Mouse (Mus musculus) limb, embryonic 12.5 days (tissue): ENCODE measurements around the gene Snrpd2. TPM values are rescaled to one million over a fixed set of nuclear protein-coding genes. Genes with fewer than 3 reads are reported as not detected.

ENCODE experiments used
- ATAC-seq: fragments of 200-750 bp; cut with Nextera tagmentation; 2 replicates; pipeline ENCODE4 v1.8.0; 2017; ENCODE audit warnings: low read depth, moderate TSS enrichment; ENCODE audit not compliant: insufficient number of reproducible peaks, insufficient read depth, low FRiP score, low TSS enrichment
- H3K27ac ChIP-seq: fragments of 300-500 bp; sonication (generic); 2 replicates; pipeline ENCODE4 v1.5.1; 2016; ENCODE audit warnings: mild to moderate bottlenecking, moderate library complexity
- H3K27me3 ChIP-seq: fragments of 300-500 bp; sonication (generic); 2 replicates; pipeline ENCODE4 v1.6.1; 2016; ENCODE audit warnings: mild to moderate bottlenecking, moderate library complexity
- H3K36me3 ChIP-seq: fragments of 300-500 bp; sonication (generic); 2 replicates; pipeline ENCODE4 v1.6.1; 2016; ENCODE audit warnings: mild to moderate bottlenecking, moderate library complexity
- H3K4me1 ChIP-seq: fragments of 300-500 bp; sonication (generic); replicated peaks from 2 replicates; pipeline ENCODE4 v1.6.1; 2016
- H3K4me2 ChIP-seq: fragments of 300-500 bp; sonication (generic); 2 replicates; pipeline ENCODE4 v1.6.1; 2016; ENCODE audit warnings: mild to moderate bottlenecking, moderate library complexity
- H3K4me3 ChIP-seq: fragments of 300-500 bp; sonication (generic); replicated peaks from 2 replicates; pipeline ENCODE4 v1.5.1; 2016; ENCODE audit warnings: mild to moderate bottlenecking
- H3K9ac ChIP-seq: fragments of 300-500 bp; sonication (generic); replicated peaks from 2 replicates; pipeline ENCODE4 v1.6.1; 2016; ENCODE audit warnings: mild to moderate bottlenecking, moderate library complexity
- H3K9me3 ChIP-seq: fragments of 300-500 bp; sonication (generic); 2 replicates; pipeline ENCODE4 v1.6.1; 2016; ENCODE audit warnings: mild to moderate bottlenecking, moderate library complexity
- WGBS: fragments of 180-500 bp; shearing (Covaris S2); methylation state at CpG from one replicate; pipeline ENCODE4 v1.1.7; 2016; 5-methylcytosine and 5-hydroxymethylcytosine counted together
- polyA plus RNA-seq: library from polyadenylated mRNA; unstranded; fragments of >200 nt; fragmentation: Nextera tagmentation; extraction: Ambion mirVana; gene quantifications from 2 replicates; pipeline ENCODE4 v1.2.1, GENCODE M21; 2016

Gene Snrpd2
- polyA plus RNA-seq, 1 experiment from 2014 or later: 170 TPM

- peaks cover 32% of the 10 kb centered on the region for H3K4me1 ChIP-seq
- peaks cover 11% of the 10 kb centered on the region; the same call in 1 of the 2 replicates for H3K9me3 ChIP-seq
- no peak overlapping the region for H3K27ac ChIP-seq
- ATAC-seq: no peak
- 0 out of 2 replicates have a peak overlapping the region, but pooled peaks have one; percentile 34 for H3K9ac ChIP-seq
- WGBS: 7% methylated on average over 27 of the region's 27 CpGs
- peaks cover 66% of the 10 kb centered on the region for H3K27me3 ChIP-seq
- peak overlapping the region; percentile 33 for H3K4me3 ChIP-seq
- H3K36me3 ChIP-seq: peaks cover 3% of the 10 kb centered on the region; the same call in 1 of the 2 replicates
- H3K4me2 ChIP-seq: peak overlapping the region; percentile 56
These were observed 29.0 kb downstream of the Snrpd2 start for GRCm38 (mm10) chr7:19178443-19179092.

GRCm38 (mm10) chr7:19179173-19179572 is 29.7 kb downstream of the Snrpd2 start:
- H3K9ac ChIP-seq: 0 out of 2 replicates have a peak overlapping the region, but pooled peaks have one; percentile 34
- WGBS: under 1% methylated on average over 31 of the region's 32 CpGs
- H3K27me3 ChIP-seq: peaks cover 62% of the 10 kb centered on the region
- H3K36me3 ChIP-seq: peaks cover 9% of the 10 kb centered on the region; the same call in 1 of the 2 replicates
- peak overlapping the region; percentile 33 for H3K4me3 ChIP-seq
- ATAC-seq: no peak
- peak overlapping the region; percentile 56 for H3K4me2 ChIP-seq
- no peak overlapping the region for H3K27ac ChIP-seq
- H3K4me1 ChIP-seq: peaks cover 32% of the 10 kb centered on the region
- peaks cover 11% of the 10 kb centered on the region; the same call in 1 of the 2 replicates for H3K9me3 ChIP-seq

GRCm38 (mm10) chr7:19179936-19180335 is 30.4 kb downstream of the Snrpd2 start:
- 37% methylated on average over 6 of the region's 6 CpGs for WGBS
- H3K4me1 ChIP-seq: peaks cover 38% of the 10 kb centered on the region

GRCm38 (mm10) chr7:19180862-19181429 is 31.4 kb downstream of the Snrpd2 start:
- H3K27me3 ChIP-seq: peaks cover 48% of the 10 kb centered on the region
- H3K4me1 ChIP-seq: peaks cover 40% of the 10 kb centered on the region
- H3K4me3 ChIP-seq: peak overlapping the region; percentile 58
- peaks cover 18% of the 10 kb centered on the region; the same call in 1 of the 2 replicates for H3K36me3 ChIP-seq
- no peak for ATAC-seq
- peaks cover 6% of the 10 kb centered on the region; the same call in 1 of the 2 replicates for H3K9me3 ChIP-seq
- H3K27ac ChIP-seq: no peak overlapping the region
- H3K9ac ChIP-seq: peak overlapping the region; percentile 67
- H3K4me2 ChIP-seq: peak overlapping the region; percentile 83
- 1% methylated on average over 27 of the region's 27 CpGs for WGBS

More at GRCm38 (mm10) chr7:19179936-19180335, 30.4 kb downstream of the Snrpd2 start:
- Histone ChIP-seq H3K9ac (no peak overlapping the region), H3K36me3 (peaks cover 11% of the 10 kb centered on the region; the same call in 1 of the 2 replicates), H3K9me3 (peaks cover 11% of the 10 kb centered on the region; the same call in 1 of the 2 replicates), H3K4me2 (no peak overlapping the region; the same call in 1 of the 2 replicates), H3K27ac (no peak overlapping the region), H3K27me3 (peaks cover 56% of the 10 kb centered on the region), H3K4me3 (peak overlapping the region; percentile 33; the same call in 1 of the 2 replicates)
- ATAC-seq: no peak

GRCm38 (mm10) chr7:19184250-19184649 is 34.7 kb downstream of the Snrpd2 start:
- 83% methylated on average over 2 of the region's 2 CpGs for WGBS
- Histone ChIP-seq H3K4me1 (peaks cover 25% of the 10 kb centered on the region), H3K9ac (no peak overlapping the region), H3K4me3 (no peak overlapping the region), H3K4me2 (no peak overlapping the region), H3K27ac (peak overlapping the region; percentile 53; the same call in 1 of the 2 replicates), H3K9me3 (no peaks in the 10 kb centered on the region), H3K27me3 (peaks cover 15% of the 10 kb centered on the region), H3K36me3 (peaks cover 44% of the 10 kb centered on the region)
- ATAC-seq: no peak

DNA sequence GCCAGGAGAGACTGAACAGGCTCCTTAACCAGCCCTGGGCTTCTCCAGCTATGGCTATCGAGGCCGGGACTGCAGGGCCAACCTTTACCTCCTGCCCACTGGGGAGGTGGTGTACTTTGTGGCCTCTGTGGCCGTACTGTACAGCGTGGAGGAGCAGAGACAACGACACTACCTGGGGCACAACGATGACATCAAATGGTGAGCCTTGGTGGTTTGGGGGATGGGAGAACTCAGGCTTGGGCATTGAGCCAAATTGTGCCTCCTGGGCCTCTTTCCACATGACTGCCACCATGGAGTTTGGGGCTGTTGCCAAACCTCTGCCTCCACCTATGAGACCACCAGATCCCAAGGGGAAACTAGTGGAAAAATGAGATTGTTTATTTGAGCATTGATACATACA is 35.2 kb downstream of the Snrpd2 start:
- Histone ChIP-seq H3K9ac (no peak overlapping the region), H3K27ac (peak overlapping the region; percentile 53; the same call in 1 of the 2 replicates), H3K36me3 (peaks cover 45% of the 10 kb centered on the region), H3K4me1 (peaks cover 22% of the 10 kb centered on the region), H3K4me2 (no peak overlapping the region), H3K9me3 (no peaks in the 10 kb centered on the region), H3K4me3 (no peak overlapping the region), H3K27me3 (peaks cover 10% of the 10 kb centered on the region)
- 84% methylated on average over 6 of the region's 6 CpGs for WGBS
- ATAC-seq: no peak

GRCm38 (mm10) chr7:19194676-19195075 is 45.2 kb downstream of the Snrpd2 start:
- H3K9ac ChIP-seq: no peak overlapping the region
- H3K27me3 ChIP-seq: no peaks in the 10 kb centered on the region
- H3K36me3 ChIP-seq: peaks cover 86% of the 10 kb centered on the region
- no peak overlapping the region for H3K4me3 ChIP-seq
- H3K27ac ChIP-seq: no peak overlapping the region
- H3K9me3 ChIP-seq: peaks cover 7% of the 10 kb centered on the region; the same call in 1 of the 2 replicates
- no peaks in the 10 kb centered on the region for H3K4me1 ChIP-seq
- no peak for ATAC-seq
- H3K4me2 ChIP-seq: no peak overlapping the region
- WGBS: 94% methylated on average over 4 of the region's 4 CpGs

DNA sequence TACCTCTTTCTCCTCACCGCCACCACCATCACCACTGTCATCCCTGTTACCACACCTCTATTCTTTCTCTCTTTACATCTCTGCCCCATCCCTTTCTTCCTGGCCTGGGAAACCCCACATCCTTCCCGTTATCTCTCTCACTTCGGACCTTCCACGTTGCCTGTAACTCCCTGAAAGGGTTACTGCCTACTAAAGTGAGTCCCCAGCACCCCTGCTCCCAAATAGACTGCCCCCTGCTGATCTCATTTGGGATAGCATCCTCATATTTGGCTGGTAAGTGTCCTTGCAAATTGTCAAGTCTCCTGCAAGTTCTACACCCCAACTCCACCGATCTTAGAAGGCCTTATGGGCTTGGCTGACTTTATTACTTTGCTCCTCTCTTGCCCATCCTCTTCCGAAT is 47.2 kb downstream of the Snrpd2 start:
- Histone ChIP-seq H3K4me2 (no peak overlapping the region), H3K36me3 (peaks cover 84% of the 10 kb centered on the region), H3K9ac (no peak overlapping the region), H3K27ac (no peak overlapping the region), H3K27me3 (no peaks in the 10 kb centered on the region), H3K4me3 (no peak overlapping the region), H3K9me3 (peaks cover 7% of the 10 kb centered on the region; the same call in 1 of the 2 replicates), H3K4me1 (no peaks in the 10 kb centered on the region)
- WGBS: 64% methylated on average over 6 of the region's 6 CpGs
- no peak for ATAC-seq

- Histone ChIP-seq H3K4me1 (no peaks in the 10 kb centered on the region), H3K27me3 (no peaks in the 10 kb centered on the region), H3K4me2 (no peak overlapping the region), H3K27ac (no peak overlapping the region), H3K4me3 (no peak overlapping the region), H3K9me3 (peaks cover 7% of the 10 kb centered on the region; the same call in 1 of the 2 replicates), H3K36me3 (peaks cover 85% of the 10 kb centered on the region), H3K9ac (no peak overlapping the region)
- 31% methylated on average over 2 of the region's 2 CpGs for WGBS
- ATAC-seq: no peak
These were observed 48.5 kb downstream of the Snrpd2 start for GRCm38 (mm10) chr7:19197985-19198384.

- Histone ChIP-seq H3K4me1 (no peaks in the 10 kb centered on the region), H3K4me2 (no peak overlapping the region), H3K36me3 (peaks cover 83% of the 10 kb centered on the region), H3K9ac (no peak overlapping the region), H3K4me3 (no peak overlapping the region), H3K27ac (0 out of 2 replicates have a peak overlapping the region, but pooled peaks have one; percentile 7), H3K9me3 (no peaks in the 10 kb centered on the region), H3K27me3 (no peaks in the 10 kb centered on the region)
- 71% methylated on average over 15 of the region's 15 CpGs for WGBS
- ATAC-seq: no peak
These were observed 52.1 kb downstream of the Snrpd2 start for GRCm38 (mm10) chr7:19201660-19202059.

DNA sequence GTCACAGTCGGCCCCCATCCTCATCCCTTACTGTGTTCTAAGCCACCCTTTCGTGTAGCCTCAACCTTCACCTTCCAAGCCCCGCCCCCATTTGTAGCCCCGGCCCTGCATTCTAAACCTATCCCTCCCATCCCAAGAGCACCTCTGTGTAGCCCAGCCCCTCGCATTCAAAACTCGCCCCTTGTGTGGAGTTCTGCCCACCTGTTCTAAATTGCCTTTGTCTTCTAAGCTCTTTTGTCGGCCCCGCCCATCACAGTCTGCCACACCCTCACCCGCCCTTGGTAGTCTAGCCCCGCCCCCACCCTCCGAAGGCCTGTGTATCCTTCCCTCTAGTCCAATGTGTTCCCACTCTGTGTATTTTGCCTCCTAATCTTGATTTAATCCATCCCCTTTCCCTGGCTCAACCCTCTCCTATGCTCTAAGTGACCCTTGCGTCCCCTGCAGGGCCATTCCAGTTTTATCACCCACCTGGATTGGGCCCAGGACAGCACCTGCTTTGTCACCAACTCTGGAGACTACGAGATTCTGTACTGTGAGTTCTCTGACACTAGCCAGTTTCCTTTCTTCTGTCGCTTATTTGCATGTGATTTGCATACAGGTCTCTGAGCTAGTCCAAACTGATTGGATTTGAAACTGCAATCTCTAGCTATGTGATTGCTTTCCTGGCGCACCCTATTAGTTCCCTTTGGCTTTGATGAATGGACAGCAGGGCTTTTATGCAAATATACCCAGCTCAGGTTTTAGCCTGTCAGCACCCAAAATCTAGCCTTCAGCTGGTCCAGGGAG is 52.7 kb downstream of the Snrpd2 start:
- no peak for ATAC-seq
- no peak overlapping the region for H3K27ac ChIP-seq
- no peak overlapping the region for H3K4me2 ChIP-seq
- no peak overlapping the region for H3K4me3 ChIP-seq
- peaks cover 82% of the 10 kb centered on the region for H3K36me3 ChIP-seq
- H3K27me3 ChIP-seq: no peaks in the 10 kb centered on the region
- H3K4me1 ChIP-seq: no peaks in the 10 kb centered on the region
- no peaks in the 10 kb centered on the region for H3K9me3 ChIP-seq
- no peak overlapping the region for H3K9ac ChIP-seq
- 60% methylated on average over 15 of the region's 15 CpGs for WGBS
